25 mouse cellular contexts compared by ENCODE assay signal in genomic region chr11:114603108-114603507, GRCm38 (mm10).
"Had no signal": no experiment of that assay in that cellular context is flagged by ENCODE, and none has a peak within 500 bp of the region (broad histone marks: within the 10 kb centered on the region; RNA-seq: fewer than 3 reads in every experiment).

No protein-coding gene starts in this region.

- H3K4me2 ChIP-seq: heart, embryonic 11.5 days; heart, embryonic 13.5 days; heart, embryonic 15.5 days; hindbrain, embryonic 13.5 days; hindbrain, embryonic 15.5 days; kidney, embryonic 15.5 days; limb, embryonic 12.5 days; liver, embryonic 11.5 days; liver, embryonic 13.5 days; liver, embryonic 15.5 days had no signal

- H3K9ac ChIP-seq: heart, embryonic 13.5 days; heart, embryonic 15.5 days; hindbrain, embryonic 13.5 days; hindbrain, embryonic 15.5 days; kidney, embryonic 15.5 days; limb, embryonic 12.5 days; liver, embryonic 13.5 days; liver, embryonic 15.5 days had no signal

- H3K27me3 ChIP-seq: heart, embryonic 13.5 days; heart, embryonic 15.5 days; hindbrain, embryonic 13.5 days; hindbrain, embryonic 15.5 days; kidney, embryonic 15.5 days; limb, embryonic 12.5 days; liver, embryonic 13.5 days; liver, embryonic 15.5 days had no signal

- H3K36me3 ChIP-seq: heart, embryonic 13.5 days; heart, embryonic 15.5 days; hindbrain, embryonic 13.5 days; hindbrain, embryonic 15.5 days; kidney, embryonic 15.5 days; limb, embryonic 12.5 days; liver, embryonic 13.5 days; liver, embryonic 15.5 days had no signal

- H3K4me1 ChIP-seq: heart, embryonic 13.5 days; heart, embryonic 15.5 days; kidney, embryonic 15.5 days; limb, embryonic 12.5 days; liver, embryonic 13.5 days; liver, embryonic 15.5 days had no signal

- ATAC-seq: intestine, embryonic 16.5 days had no signal

- H3K4me3 ChIP-seq: heart, embryonic 13.5 days; heart, embryonic 15.5 days; hindbrain, embryonic 13.5 days; hindbrain, embryonic 15.5 days; kidney, embryonic 15.5 days; limb, embryonic 12.5 days; liver, embryonic 13.5 days; liver, embryonic 15.5 days had no signal

- H3K9me3 ChIP-seq: heart, embryonic 15.5 days; kidney, embryonic 15.5 days; liver, embryonic 13.5 days had no signal

- DNase-seq: gastrocnemius, postnatal 14 days; gastrocnemius, postnatal 36 days; heart, adult 18-20 months; heart, postnatal 14 days; heart, postnatal 36 days; kidney, adult 11 months; kidney, adult 2 months; kidney, adult 9 months; kidney, postnatal 14 days; kidney, postnatal 36 days; layer of hippocampus, postnatal 36 days; left cerebral cortex, postnatal 4 days; liver; liver, embryonic 13.5 days had no signal

- H3K27ac ChIP-seq: heart, embryonic 13.5 days; heart, embryonic 15.5 days; hindbrain, embryonic 13.5 days; hindbrain, embryonic 15.5 days; kidney, embryonic 15.5 days; kidney, postnatal 0 days; limb, embryonic 12.5 days; liver, embryonic 13.5 days; liver, embryonic 15.5 days had no signal
